Mouse (Mus musculus) cerebellum, adult 2 months (tissue): ENCODE measurements around the gene Lzts2.

Experiments used
- CTCF ChIP-seq: fragments of 200-500 bp; IDR thresholded peaks from 2 replicates; pipeline ENCODE4 v1.5.1; 2011; ENCODE audit warnings: low read depth, mild to moderate bottlenecking, control low read depth, low read length, moderate library complexity, borderline replicate concordance; ENCODE audit not compliant: insufficient read depth
- POLR2A ChIP-seq: fragments of 200-500 bp; IDR thresholded peaks from 2 replicates; pipeline ENCODE4 v1.6.1; 2011; ENCODE audit warnings: low read length, control low read depth, borderline replicate concordance; ENCODE audit not compliant: insufficient read depth

DNA sequence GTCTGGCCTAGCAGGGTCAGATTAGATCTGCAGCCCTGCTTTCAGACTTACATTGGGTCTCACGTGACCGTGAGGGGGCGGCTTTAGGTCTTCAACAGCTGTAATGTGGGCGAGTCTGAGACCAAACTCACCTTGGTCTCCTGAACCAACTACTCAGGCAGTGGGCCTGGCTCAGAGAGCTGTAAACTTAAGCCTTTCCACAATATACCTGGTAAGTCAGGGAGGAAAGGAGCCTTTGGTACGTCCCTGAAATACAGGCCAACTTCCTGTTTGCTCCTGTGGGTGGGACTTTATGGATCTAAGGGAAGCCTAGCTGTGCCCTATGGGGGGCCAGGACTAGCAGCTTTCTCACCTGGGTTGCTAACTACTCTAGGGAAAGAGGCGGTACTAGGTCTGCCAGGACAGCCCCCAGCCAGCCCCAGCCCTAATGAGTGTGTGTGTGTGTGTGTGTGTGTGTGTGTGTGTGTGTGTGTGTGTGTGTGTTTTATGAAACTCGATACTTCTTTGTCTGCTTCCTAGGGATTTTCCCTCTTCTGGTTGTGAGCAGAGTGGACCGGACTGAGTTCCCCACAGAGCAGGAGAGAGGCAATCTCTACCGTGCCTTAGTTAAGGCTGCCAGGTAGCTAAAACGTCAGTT lies at the start of gene Lzts2:
- no peak for TF ChIP-seq CTCF
- no peak for TF ChIP-seq POLR2A
